Mouse (Mus musculus) E14TG2a.4 (cell line): ENCODE results near the gene Olfr279.
A peak's percentile ranks its signal among the peaks of the same experiment; 100 is the strongest.
"Not testable (repeated sequence)": the region's sequence is repeated elsewhere in the genome, so short reads cannot be mapped to it uniquely, and the experiment has no call there.

Experiments used
- H3K27me3 ChIP-seq: 2 replicates; pipeline ENCODE4 v1.6.1; 2014; ENCODE audit warnings: low read length, control low read depth; ENCODE audit not compliant: insufficient read depth
- H3K36me3 ChIP-seq: 2 replicates; pipeline ENCODE4 v1.6.1; 2014; ENCODE audit warnings: low read length, control low read depth; ENCODE audit not compliant: insufficient read depth
- H3K4me1 ChIP-seq: replicated peaks from 2 replicates; pipeline ENCODE4 v1.6.1; 2014; ENCODE audit warnings: low read depth, low read length, control low read depth
- H3K4me3 ChIP-seq: replicated peaks from 2 replicates; pipeline ENCODE4 v1.5.1; 2014; ENCODE audit warnings: mild to moderate bottlenecking, low read length
- H3K9me3 ChIP-seq: 2 replicates; pipeline ENCODE4 v1.6.1; 2014; ENCODE audit warnings: low read length, control low read depth
- CTCF ChIP-seq: conservative IDR thresholded peaks from 2 replicates; pipeline ENCODE4 v1.5.1; 2014; ENCODE audit warnings: low read length
- NANOG ChIP-seq: IDR thresholded peaks from 2 replicates; pipeline ENCODE4 v1.6.1; 2014; ENCODE audit warnings: borderline replicate concordance, low read length, mixed read lengths
- POU5F1 ChIP-seq: IDR thresholded peaks from 2 replicates; pipeline ENCODE4 v1.6.1; 2014; ENCODE audit warnings: low read length, borderline replicate concordance

Gene Olfr279

DNA sequence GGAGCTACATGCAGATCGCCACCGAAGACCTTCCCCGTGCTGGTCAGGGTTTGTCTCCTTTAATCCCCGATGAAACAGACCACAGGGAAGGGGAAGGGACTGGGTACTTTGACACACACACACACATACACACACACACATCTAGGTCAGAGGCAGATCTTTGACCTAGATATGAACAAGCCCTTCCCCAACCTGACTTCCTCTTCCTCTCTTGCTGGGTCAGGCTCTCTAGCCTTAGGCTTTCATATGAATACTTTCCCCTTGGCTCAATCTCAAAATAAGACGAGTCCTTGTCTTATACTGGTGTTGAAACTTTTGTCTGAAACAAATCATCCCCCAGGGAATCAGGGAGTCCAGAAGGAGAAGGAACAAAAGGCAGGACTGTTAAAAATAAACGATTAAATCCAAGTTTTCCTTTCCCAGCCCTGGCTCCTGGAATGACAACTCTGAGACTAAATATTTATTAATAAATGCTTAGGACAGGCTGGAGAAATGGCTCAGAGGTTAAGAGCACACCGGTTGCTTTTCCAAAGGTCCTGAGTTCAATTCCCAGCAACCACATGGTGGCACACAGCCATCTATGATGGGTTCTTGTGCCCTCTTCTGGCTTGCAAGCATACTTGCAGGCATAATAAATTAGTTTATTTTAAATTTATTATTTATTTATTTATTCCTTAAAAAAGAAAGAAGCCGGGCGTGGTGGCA, 14.2 kb downstream of the Olfr279 start:
- Histone ChIP-seq H3K36me3 (no peaks in the 10 kb centered on the region), H3K4me3 (no peak overlapping the region), H3K4me1 (peaks cover 23% of the 10 kb centered on the region), H3K9me3 (no peaks in the 10 kb centered on the region), H3K27me3 (0 out of 2 replicates have a peak, but pooled peaks cover 9% of the 10 kb centered on the region)
- TF ChIP-seq CTCF (0 out of 2 replicates have a peak, but pooled peaks have one; percentile 6), POU5F1 (no peak)

- TF ChIP-seq CTCF (no peak), NANOG (no peak), POU5F1 (no peak)
- H3K4me3 ChIP-seq = 0 out of 2 replicates have a peak overlapping the region, but pooled peaks have one; percentile 4
- peaks cover 23% of the 10 kb centered on the region for H3K4me1 ChIP-seq
- 0 out of 2 replicates have a peak, but pooled peaks cover 8% of the 10 kb centered on the region for H3K27me3 ChIP-seq
- no peaks in the 10 kb centered on the region for H3K9me3 ChIP-seq
- no peaks in the 10 kb centered on the region for H3K36me3 ChIP-seq
Observed at GRCm38 (mm10) chr15:98507321-98507720, 15.1 kb downstream of the Olfr279 start.

- Histone ChIP-seq H3K27me3 (0 out of 2 replicates have a peak, but pooled peaks cover 5% of the 10 kb centered on the region), H3K9me3 (no peaks in the 10 kb centered on the region), H3K36me3 (no peaks in the 10 kb centered on the region), H3K4me3 (no peak overlapping the region), H3K4me1 (peaks cover 20% of the 10 kb centered on the region)
- TF ChIP-seq CTCF (no peak), NANOG (no peak), POU5F1 (no peak)
Observed at GRCm38 (mm10) chr15:98509387-98509786, 17.2 kb downstream of the Olfr279 start.

DNA sequence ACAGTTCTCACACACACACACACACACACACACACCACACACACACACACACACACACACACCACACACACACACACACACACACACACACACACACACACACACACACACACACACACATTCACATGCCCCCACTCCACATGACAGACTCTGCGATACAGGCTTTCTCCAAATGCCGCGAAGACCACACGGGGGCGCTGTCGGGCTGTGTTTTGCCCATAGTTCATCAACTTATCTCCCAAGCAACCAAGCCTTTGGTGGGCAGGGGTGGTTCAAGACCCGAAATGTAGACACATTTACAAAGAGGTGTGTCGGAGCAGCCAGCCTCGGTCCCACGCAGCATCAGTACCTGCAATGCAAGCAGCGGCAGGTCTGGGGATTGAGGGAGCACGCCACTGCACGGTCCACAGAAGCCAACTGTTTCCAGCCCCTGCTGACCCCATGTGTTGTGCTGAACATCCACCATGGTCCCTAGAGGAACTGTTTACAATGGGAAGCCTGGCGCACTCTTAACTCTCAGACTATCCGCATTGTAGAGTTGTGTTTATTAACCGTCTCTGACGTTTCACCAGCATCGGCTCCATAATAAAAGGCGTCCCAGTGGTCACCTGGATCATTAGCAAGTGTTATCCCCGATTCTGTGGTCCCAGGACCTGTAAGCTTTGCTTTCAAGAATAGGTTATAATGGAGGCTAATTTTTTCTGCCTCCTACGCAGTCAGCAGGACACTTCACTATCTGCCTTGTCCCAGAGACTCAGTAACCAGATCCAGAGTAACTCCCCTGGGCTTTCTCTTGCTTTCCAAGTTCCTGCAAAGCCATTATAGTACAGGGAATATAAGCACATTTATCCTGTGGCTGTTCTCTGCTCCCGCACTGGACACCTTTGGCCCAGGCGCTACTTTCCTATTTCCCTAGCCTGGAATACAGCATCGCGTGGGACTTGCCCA, 18.5 kb downstream of the Olfr279 start:
- Histone ChIP-seq H3K36me3 (no peaks in the 10 kb centered on the region), H3K9me3 (no peaks in the 10 kb centered on the region), H3K27me3 (0 out of 2 replicates have a peak, but pooled peaks cover 5% of the 10 kb centered on the region), H3K4me1 (peaks cover 16% of the 10 kb centered on the region), H3K4me3 (peak overlapping the region; percentile 60)
- TF ChIP-seq POU5F1 (no peak), CTCF (peak; percentile 61)

- peaks cover 16% of the 10 kb centered on the region for H3K4me1 ChIP-seq
- TF ChIP-seq CTCF = no peak
- TF ChIP-seq POU5F1 = no peak
- TF ChIP-seq NANOG = no peak
- H3K9me3 ChIP-seq = no peaks in the 10 kb centered on the region
Observed at GRCm38 (mm10) chr15:98511386-98511928, 19.3 kb downstream of the Olfr279 start.

GRCm38 (mm10) chr15:98512232-98512631, 20.0 kb downstream of the Olfr279 start:
- no peak for TF ChIP-seq NANOG
- TF ChIP-seq POU5F1 = no peak
- no peak for TF ChIP-seq CTCF
- Histone ChIP-seq H3K4me1 (peaks cover 22% of the 10 kb centered on the region), H3K9me3 (no peaks in the 10 kb centered on the region), H3K4me3 (no peak overlapping the region), H3K36me3 (no peaks in the 10 kb centered on the region), H3K27me3 (0 out of 2 replicates have a peak, but pooled peaks cover 5% of the 10 kb centered on the region)

More at GRCm38 (mm10) chr15:98511386-98511928, 19.3 kb downstream of the Olfr279 start:
- Histone ChIP-seq H3K27me3 (0 out of 2 replicates have a peak, but pooled peaks cover 5% of the 10 kb centered on the region), H3K36me3 (no peaks in the 10 kb centered on the region), H3K4me3 (no peak overlapping the region)

- no peak overlapping the region for H3K4me3 ChIP-seq
- H3K36me3 ChIP-seq = peaks cover 5% of the 10 kb centered on the region
- H3K27me3 ChIP-seq = 0 out of 2 replicates have a peak, but pooled peaks cover 5% of the 10 kb centered on the region
- no peak for TF ChIP-seq NANOG
- H3K9me3 ChIP-seq = no peaks in the 10 kb centered on the region
- H3K4me1 ChIP-seq = peaks cover 20% of the 10 kb centered on the region
Observed at GRCm38 (mm10) chr15:98512799-98513321, 20.7 kb downstream of the Olfr279 start.

DNA sequence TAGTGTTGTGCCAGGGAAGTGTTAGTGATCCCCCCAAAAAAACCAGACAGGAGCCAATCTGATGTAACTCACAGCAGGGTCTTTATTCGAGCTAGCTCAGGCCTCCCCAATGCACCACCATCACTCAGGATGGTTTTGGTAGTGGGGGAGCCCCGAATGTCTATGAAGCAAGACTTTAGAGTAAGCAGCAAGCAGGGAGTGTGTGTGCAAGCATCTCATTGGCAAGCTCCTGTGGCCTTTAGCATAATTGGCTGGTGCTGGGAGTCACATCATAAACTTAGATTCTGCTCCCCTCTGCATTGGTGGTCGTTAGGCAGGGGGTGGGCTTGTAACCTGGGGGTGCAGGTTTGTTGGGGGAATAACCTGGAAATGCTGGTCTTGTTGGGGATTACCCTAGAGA, 21.5 kb downstream of the Olfr279 start:
- not testable (repeated sequence) for H3K4me3 ChIP-seq, H3K9me3 ChIP-seq, H3K27me3 ChIP-seq
- Histone ChIP-seq H3K36me3 (peaks cover 13% of the 10 kb centered on the region), H3K4me1 (peaks cover 26% of the 10 kb centered on the region)
